Mouse (Mus musculus) NIH3T3 (cell line): Measurements from ENCODE around the gene Gramd1a.
A peak's percentile ranks its signal among the peaks of the same experiment; 100 is the strongest.

Experiments used
- DNase-seq: peaks from one replicate; pipeline ENCODE4 v3.0.0-alpha.2; 2012; ENCODE audit warnings: low read depth

The Gramd1a gene

GRCm38 (mm10) chr7:31151301-31152241 is 4.1 kb downstream of the Gramd1a start:
- peak; percentile 77 for DNase-seq

- DNase-seq, result peak; percentile 95
Measured at GRCm38 (mm10) chr7:31150566-31151300, 5.0 kb downstream of the Gramd1a start.

GRCm38 (mm10) chr7:31149751-31150565 is 5.7 kb downstream of the Gramd1a start:
- DNase-seq, result peak; percentile 34

DNA sequence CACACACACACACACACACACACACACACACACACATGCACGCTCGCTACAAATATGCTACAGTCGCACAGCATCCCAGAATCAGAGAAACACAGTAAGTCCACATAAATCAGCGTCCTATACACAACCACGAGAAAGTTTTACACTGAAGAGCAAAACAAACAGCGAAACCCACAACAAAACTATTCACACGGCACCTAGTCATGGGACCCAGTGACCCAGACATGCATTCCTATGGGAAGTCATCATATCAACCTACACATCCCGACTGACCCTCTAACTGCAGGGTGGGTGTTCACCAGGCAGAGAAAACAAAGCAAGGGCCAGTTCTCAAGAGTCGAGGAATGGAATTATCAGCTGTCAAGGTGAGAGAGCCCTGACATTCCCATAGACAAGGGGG is 6.4 kb downstream of the Gramd1a start:
- DNase-seq, result peak; percentile 37

DNA sequence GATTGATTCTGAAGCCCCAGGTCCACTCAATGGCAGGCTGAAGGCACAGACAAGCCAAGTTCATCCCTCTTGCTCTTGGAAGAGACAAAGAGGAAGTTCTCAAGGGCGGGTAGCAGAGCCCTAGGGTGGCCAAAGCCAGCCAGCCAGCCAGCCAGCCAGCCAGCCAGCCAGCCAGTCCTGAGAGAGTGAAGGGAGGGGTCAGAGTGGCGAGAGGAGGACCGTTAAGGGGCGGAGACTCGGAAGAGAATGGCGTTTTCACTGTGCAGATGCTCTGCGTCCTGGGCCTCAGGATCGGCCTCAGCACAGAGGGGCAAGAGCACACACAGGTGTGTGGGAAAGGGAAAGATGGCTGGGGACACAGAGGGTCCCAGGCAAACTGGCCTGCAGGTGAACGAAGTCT is 6.9 kb downstream of the Gramd1a start:
- peak; percentile 81 for DNase-seq

DNA sequence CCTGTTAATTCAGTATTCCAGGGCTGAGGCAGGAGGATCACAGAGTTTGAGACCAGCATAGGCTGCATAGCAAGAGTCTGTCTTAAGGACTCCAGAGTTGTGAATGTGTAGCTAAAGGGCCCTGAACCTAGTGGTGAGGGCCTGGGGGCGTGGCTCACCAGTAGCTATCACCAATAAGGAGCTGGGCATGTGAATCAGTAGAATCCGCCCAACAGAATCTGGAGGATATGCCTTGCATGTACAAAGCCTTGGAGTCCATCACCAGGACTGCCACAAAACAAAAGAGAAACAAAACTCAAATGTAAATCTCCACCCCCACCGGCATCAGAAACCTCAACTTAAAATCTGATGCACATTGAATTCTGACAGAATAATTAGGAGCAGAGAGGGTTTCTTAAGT is 7.6 kb downstream of the Gramd1a start:
- peak; percentile 55 for DNase-seq

GRCm38 (mm10) chr7:31145596-31146160 is 10.0 kb downstream of the Gramd1a start:
- DNase-seq, result no peak

GRCm38 (mm10) chr7:31144886-31145285 is 10.8 kb downstream of the Gramd1a start:
- DNase-seq, result no peak

DNA sequence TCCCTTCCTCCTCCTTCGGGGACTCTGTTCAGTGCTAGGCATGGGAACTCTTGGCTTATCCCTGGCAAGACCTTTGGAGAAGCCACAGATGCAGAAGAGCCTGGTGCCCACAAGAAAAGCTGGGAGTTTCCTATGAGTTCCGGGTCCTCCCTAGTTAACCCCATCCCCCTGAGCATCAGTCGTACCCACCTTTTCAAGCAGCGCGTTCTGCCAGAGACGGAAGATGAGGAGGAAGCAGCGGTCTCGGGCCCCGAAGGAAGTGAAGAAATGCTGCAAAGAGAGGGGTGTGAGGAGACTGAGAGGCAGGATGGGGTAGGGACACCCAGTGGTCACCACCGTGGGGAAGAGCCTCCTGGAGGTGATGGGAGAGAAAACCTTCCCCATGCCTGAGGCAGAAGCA is 14.8 kb downstream of the Gramd1a start:
- DNase-seq, result no peak

DNA sequence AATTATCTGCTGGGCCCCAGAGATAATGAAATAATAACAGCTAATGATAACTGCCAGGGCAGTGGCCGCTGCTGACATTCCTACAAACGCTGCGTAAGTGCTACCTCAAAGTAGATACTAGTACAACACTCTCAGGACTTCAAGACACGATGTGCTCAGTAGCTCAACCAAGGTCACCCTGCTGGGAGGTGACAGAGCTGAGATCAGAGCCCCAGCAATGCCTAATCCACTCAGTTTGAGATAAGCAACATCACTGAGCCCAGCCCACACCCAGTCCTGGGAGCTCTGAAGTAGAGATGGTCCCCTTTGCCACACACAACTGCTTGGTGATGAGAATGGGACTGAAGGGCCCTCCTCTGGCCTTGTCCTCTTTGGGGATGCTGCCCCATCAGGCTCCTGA is 15.4 kb downstream of the Gramd1a start:
- DNase-seq, result no peak

- DNase-seq, result peak; percentile 76
Measured at GRCm38 (mm10) chr7:31139765-31140164, 15.9 kb downstream of the Gramd1a start.

- no peak for DNase-seq
Measured at GRCm38 (mm10) chr7:31135717-31136116, 20.0 kb downstream of the Gramd1a start.

- DNase-seq, result no peak
Measured at GRCm38 (mm10) chr7:31131866-31132265, 23.8 kb downstream of the Gramd1a start.

GRCm38 (mm10) chr7:31130841-31131240 is 24.9 kb downstream of the Gramd1a start:
- DNase-seq, result peak; percentile 80

DNA sequence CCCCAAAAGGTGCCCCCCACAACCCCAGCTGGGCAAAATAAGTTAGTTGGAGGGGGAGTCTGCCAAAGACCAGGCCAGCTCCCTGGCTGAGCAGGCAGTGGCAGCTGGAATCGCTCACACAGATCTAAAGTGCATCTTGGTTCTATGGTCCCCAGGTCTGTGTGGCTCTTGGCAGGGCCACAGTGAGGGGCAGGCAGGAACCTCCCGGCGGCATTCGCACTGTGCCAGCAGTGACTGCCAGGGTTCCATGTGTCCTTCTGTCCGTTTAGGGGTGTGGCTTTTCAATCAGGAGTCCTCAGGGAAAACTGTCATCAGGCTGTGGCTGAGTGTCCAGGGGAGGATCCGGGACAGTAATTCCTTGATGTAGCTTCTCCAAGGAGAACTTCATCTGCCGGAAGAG is 25.5 kb downstream of the Gramd1a start:
- DNase-seq, result no peak

DNA sequence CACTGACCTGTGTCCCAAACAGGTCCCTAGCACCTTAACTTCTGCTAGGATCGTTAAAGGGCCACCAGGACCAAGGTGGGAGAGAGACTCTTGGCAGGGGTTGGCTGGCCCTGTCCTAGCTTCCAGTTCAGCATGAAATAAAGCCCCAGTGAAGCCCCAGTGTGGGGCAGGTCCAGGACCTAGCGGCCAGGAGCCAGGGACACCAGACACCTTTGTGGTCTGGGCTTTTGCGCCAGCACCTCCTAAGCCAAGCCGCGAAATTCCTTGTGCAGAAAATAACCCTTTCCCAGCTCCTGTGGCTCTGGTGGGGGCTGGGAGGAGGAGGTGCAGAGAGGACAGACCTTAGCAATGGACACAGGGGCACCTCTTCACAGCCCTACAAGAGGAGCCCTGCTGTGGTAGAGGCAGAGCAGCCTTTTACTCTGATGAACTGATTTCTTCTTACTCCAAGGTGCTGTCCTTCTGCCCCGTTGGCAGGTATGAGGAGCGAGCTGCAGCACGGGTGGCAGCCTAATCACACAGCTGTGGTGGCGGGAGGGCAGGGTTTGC is 27.5 kb downstream of the Gramd1a start:
- DNase-seq, result no peak

DNA sequence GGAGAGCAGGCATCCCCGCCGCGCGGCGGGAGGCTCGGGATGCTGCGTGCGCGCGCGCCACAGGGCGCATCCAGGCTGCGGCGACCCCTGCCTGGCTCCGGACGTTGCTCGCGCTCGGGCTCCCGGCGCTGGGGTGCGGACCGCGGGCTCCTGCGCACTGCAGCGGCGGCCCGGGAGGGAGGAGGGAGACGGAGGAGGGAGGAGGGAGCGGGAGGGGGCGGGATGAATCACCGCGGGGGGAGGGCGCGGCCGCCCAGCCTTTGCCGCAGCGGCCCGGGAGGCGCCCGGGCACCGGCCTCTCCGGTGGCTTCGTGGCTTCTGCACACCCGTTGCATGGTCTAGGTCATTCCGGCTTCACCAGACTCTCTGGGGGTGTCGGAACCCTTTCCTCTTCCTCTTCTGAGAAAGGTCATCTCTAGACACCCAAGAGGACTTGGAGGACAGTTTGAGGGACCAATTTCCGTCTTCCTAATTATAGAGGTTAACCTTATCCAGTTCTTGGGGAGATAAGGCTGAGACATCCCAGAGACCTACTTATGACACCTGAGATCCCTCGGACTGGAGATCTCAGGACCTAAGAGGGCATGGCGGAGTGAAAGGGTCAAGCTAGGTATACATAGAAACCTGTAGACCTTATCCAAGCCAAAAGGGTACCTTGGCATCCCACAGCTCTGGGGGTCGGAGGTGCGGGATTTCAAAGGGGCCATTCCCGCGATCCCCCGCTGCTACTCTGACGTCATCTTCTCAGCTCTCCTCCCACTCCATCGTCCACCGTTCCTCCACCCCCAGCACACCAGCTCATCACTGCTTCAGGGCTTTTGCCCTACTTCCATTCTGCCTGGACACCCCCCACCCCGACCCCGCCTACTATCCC is 28.6 kb downstream of the Gramd1a start, which contains the start of gene Scn1b:
Gene Scn1b, minus strand, starts transcription at position 153 of the 874 bp plus-strand sequence.
- peak; percentile 81 for DNase-seq

GRCm38 (mm10) chr7:31126211-31126751 is 29.4 kb downstream of the Gramd1a start:
- DNase-seq, result peak; percentile 8

- DNase-seq, result no peak
Measured at GRCm38 (mm10) chr7:31125116-31125515, 30.6 kb downstream of the Gramd1a start.

- DNase-seq, result no peak
Measured at GRCm38 (mm10) chr7:31124381-31124780, 31.3 kb downstream of the Gramd1a start.
